Mouse (Mus musculus): ENCODE data around the gene Mpc1. TPM values are rescaled to one million over a fixed set of nuclear protein-coding genes. Genes with fewer than 3 reads are reported as not detected.
"Not testable (repeated sequence)": the region's sequence is repeated elsewhere in the genome, so short reads cannot be mapped to it uniquely, and the experiment has no call there.

Gene Mpc1
- polyA plus RNA-seq, 1 experiment from 2014 or later: 263 TPM

DNA sequence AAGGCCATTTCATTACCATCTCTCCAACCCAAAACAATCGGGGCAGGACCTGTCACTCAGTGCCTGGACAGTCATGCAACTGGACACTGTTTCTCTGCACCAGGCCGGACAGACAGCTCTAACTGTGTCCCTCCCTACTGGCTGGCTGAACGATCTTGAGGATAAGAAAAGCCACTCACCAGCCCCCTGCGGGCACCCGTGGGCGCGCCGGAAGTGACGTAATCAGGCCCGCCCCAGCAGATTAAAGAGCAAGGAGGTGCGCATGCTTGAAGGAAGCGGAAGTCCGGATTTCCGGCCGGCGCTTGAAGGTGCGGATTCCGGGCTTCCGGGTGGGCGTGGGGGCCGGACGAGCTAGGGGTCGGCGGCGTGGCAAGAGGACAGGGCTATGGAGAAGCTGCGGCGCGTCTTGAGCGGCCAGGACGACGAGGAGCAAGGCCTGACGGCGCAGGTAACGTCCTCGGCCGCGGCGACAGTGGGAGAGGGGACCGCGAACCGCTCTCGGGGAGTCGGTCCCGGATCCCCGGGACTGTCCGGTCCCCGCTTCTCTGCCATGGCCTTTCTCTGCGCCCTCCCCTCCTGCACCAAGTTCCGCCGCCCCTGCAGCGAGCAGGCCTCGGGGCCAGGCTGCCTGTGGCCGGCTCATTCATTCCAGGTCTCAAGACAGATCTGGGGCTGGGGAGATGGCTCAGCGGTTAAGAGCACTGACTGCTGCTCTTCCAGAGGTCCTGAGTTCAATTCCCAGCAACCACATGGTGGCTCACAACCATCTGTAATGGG lies 28.3 kb downstream of the Mpc1 start, which contains the start of gene Sft2d1:
Sft2d1 (plus strand) TSS at position 265 of the 777 bp plus-strand sequence.
- H3K4me3 ChIP-seq: peak within 1 kb of the TSS; percentile 66
- peak within 1 kb of the TSS; percentile 86 for H3K27ac ChIP-seq
- H3K9me3 ChIP-seq: no peaks in the 10 kb centered on the region
- H3K9ac ChIP-seq: peak within 1 kb of the TSS; percentile 75
- no peaks in the 10 kb centered on the region for H3K27me3 ChIP-seq (replicated peaks)
- ATAC-seq (replicated peaks): peak; percentile 93
- no peaks in the 10 kb centered on the region for H3K36me3 ChIP-seq (replicated peaks)
- WGBS: under 1% methylated on average over 54 of the region's 54 CpGs
- peak within 1 kb of the TSS; percentile 69 for H3K4me2 ChIP-seq
- peaks cover 32% of the 10 kb centered on the region for H3K4me1 ChIP-seq

DNA sequence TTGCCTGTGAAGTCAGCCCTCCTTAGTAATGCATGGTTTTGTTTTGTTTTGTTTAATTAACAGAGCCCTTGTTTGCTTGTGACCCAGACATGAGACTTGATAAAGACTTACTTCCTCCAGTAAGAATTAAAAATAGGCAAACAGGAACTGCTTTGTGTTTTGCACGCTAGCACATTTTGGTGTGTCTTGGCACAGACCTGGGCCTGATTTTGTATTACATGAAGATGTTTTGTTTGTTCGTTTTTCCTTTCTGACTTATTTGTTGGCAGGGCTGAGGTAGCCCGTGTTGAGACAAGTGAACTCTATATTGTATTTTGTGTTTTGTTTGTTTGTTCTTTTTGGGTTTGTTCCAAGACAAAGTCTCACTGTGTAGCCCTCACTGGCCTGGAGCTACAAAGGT lies 29.0 kb downstream of the Mpc1 start:
- no peak for ATAC-seq (replicated peaks)
- no peaks in the 10 kb centered on the region for H3K36me3 ChIP-seq (replicated peaks)
- H3K9ac ChIP-seq: peak overlapping the region; percentile 75
- peak overlapping the region; percentile 66 for H3K4me3 ChIP-seq
- no peaks in the 10 kb centered on the region for H3K9me3 ChIP-seq
- peaks cover 34% of the 10 kb centered on the region for H3K4me1 ChIP-seq
- 50% methylated on average over 3 of the region's 3 CpGs for WGBS
- peak overlapping the region; percentile 69 for H3K4me2 ChIP-seq
- no peaks in the 10 kb centered on the region for H3K27me3 ChIP-seq (replicated peaks)
- no peak overlapping the region for H3K27ac ChIP-seq

- Histone ChIP-seq H3K36me3 (replicated peaks) (no peaks in the 10 kb centered on the region), H3K9me3 (no peaks in the 10 kb centered on the region), H3K27me3 (replicated peaks) (no peaks in the 10 kb centered on the region), H3K4me2 (no peak overlapping the region), H3K9ac (no peak overlapping the region), H3K27ac (no peak overlapping the region), H3K4me3 (no peak overlapping the region), H3K4me1 (peaks cover 34% of the 10 kb centered on the region)
- ATAC-seq (replicated peaks): no peak
- 92% methylated on average over 3 of the region's 3 CpGs for WGBS
Measured at GRCm38 (mm10) chr17:8313976-8314375, 31.3 kb downstream of the Mpc1 start.

DNA sequence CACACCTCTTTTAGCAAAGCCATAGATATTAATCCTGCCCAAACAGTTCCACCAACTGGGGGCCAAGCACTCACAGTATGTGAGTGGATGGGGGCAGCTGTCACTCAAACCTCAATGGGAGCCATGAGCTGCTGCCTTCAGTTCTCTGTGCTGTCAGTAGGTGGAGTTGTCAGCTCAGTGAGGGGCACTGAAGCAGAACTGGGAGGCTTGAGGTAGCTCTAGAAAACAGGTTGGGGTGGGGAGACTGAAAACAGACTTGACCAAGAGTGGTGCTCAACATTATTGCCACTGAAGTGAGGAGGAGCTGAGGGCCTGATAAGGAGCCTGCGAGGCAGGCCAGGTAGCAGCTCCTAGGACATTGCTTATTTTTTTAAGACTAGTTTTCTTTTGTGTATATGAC lies 33.5 kb downstream of the Mpc1 start:
- Histone ChIP-seq H3K9ac (no peak overlapping the region), H3K4me3 (no peak overlapping the region), H3K27ac (no peak overlapping the region), H3K4me2 (no peak overlapping the region), H3K4me1 (peaks cover 31% of the 10 kb centered on the region), H3K36me3 (replicated peaks) (no peaks in the 10 kb centered on the region; the same call in 1 of the 2 replicates), H3K27me3 (replicated peaks) (no peaks in the 10 kb centered on the region), H3K9me3 (no peaks in the 10 kb centered on the region)
- WGBS: 76% methylated on average over 1 of the region's 1 CpGs
- ATAC-seq (replicated peaks): no peak

DNA sequence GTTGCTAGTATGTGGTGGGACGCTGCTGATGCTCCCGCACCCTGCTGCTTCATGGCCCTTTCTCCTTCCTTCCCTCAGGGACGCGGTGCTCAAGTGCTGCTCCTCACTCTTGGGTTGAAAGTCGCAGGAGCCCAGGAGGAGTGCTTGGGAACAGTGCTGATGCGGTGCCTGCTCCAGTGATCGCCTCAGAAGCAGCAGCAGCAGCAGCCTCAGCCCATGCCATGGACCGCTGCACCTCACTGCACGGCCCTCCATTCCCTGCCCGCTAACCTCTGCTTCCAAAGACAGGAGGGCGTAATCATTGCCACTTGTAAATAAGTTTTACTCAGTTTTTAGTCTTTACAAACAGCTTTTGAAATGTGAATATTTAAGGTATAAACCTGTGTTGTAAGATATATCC lies 44.2 kb downstream of the Mpc1 start:
- H3K27ac ChIP-seq; H3K4me3 ChIP-seq; H3K4me2 ChIP-seq; H3K27me3 ChIP-seq (replicated peaks); H3K4me1 ChIP-seq; H3K9ac ChIP-seq; H3K9me3 ChIP-seq; ATAC-seq (replicated peaks): not testable (repeated sequence)
- WGBS: 82% methylated on average over 11 of the region's 11 CpGs
- peaks cover 38% of the 10 kb centered on the region for H3K36me3 ChIP-seq (replicated peaks)

DNA sequence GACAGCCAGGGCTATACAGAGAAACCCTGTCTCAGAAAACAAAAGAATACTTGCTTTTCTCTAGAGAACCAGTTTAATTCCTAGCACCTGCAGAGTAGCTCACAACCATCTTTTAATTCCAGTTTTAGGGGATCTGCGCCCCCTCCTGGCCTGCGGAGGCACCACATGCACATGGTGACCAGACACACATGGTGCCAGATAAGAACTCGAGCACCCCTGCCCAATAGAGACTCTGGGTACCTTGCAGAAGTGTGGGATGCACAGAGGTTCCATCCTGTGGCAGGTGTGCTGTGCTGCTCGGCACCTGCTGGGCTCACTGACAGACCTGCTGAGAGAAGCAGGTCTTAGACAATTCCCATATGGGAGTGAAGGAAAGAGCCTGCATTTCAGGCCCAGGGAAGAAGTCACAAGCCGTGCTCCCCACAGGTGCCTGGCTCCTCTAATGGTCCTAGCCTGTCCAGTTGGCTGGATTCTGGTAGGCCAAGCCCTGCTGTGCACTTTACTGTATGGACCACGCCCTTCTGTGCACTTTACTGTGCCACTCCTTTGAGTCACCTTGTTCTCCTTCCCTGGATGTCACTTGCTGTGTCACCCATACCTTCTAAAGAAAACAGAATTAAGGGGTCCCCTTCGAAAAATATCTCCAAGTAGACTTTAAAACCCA lies 45.9 kb downstream of the Mpc1 start:
- Histone ChIP-seq H3K4me3 (no peak overlapping the region), H3K27ac (no peak overlapping the region), H3K36me3 (replicated peaks) (peaks cover 26% of the 10 kb centered on the region), H3K9me3 (no peaks in the 10 kb centered on the region), H3K9ac (no peak overlapping the region), H3K4me2 (no peak overlapping the region), H3K4me1 (no peaks in the 10 kb centered on the region), H3K27me3 (replicated peaks) (no peaks in the 10 kb centered on the region)
- 67% methylated on average over 7 of the region's 7 CpGs for WGBS
- no peak for ATAC-seq (replicated peaks)

- H3K9me3 ChIP-seq: no peaks in the 10 kb centered on the region
- H3K4me2 ChIP-seq: no peak overlapping the region
- H3K4me1 ChIP-seq: no peaks in the 10 kb centered on the region
- no peak overlapping the region for H3K9ac ChIP-seq
- H3K27me3 ChIP-seq (replicated peaks): no peaks in the 10 kb centered on the region
- H3K27ac ChIP-seq: no peak overlapping the region
- 81% methylated on average over 5 of the region's 5 CpGs for WGBS
- H3K36me3 ChIP-seq (replicated peaks): peaks cover 15% of the 10 kb centered on the region
- no peak for ATAC-seq (replicated peaks)
- no peak overlapping the region for H3K4me3 ChIP-seq
Measured at GRCm38 (mm10) chr17:8330602-8331001, 47.9 kb downstream of the Mpc1 start.

- H3K36me3 ChIP-seq (replicated peaks); H3K9me3 ChIP-seq; H3K27me3 ChIP-seq (replicated peaks); ATAC-seq (replicated peaks); H3K4me2 ChIP-seq; H3K4me3 ChIP-seq; H3K27ac ChIP-seq; H3K9ac ChIP-seq: not testable (repeated sequence)
- 95% methylated on average over 1 of the region's 5 CpGs for WGBS
- H3K4me1 ChIP-seq: peaks cover 25% of the 10 kb centered on the region
Measured at GRCm38 (mm10) chr17:8337159-8337558, 54.5 kb downstream of the Mpc1 start, which contains the start of gene Prr18. Gene Prr18, plus strand, starts transcription at chr17:8337459.

- peak overlapping the region; percentile 98 for H3K9ac ChIP-seq
- H3K36me3 ChIP-seq (replicated peaks): no peaks in the 10 kb centered on the region
- H3K4me2 ChIP-seq: peak overlapping the region; percentile 92
- peak overlapping the region; percentile 82 for H3K4me3 ChIP-seq
- peaks cover 43% of the 10 kb centered on the region for H3K4me1 ChIP-seq
- ATAC-seq (replicated peaks): peak; percentile 65
- H3K9me3 ChIP-seq: no peaks in the 10 kb centered on the region
- 8% methylated on average over 8 of the region's 8 CpGs for WGBS
- H3K27me3 ChIP-seq (replicated peaks): no peaks in the 10 kb centered on the region
- peak overlapping the region; percentile 93 for H3K27ac ChIP-seq
Measured at GRCm38 (mm10) chr17:8339666-8340374, 57.1 kb downstream of the Mpc1 start.

DNA sequence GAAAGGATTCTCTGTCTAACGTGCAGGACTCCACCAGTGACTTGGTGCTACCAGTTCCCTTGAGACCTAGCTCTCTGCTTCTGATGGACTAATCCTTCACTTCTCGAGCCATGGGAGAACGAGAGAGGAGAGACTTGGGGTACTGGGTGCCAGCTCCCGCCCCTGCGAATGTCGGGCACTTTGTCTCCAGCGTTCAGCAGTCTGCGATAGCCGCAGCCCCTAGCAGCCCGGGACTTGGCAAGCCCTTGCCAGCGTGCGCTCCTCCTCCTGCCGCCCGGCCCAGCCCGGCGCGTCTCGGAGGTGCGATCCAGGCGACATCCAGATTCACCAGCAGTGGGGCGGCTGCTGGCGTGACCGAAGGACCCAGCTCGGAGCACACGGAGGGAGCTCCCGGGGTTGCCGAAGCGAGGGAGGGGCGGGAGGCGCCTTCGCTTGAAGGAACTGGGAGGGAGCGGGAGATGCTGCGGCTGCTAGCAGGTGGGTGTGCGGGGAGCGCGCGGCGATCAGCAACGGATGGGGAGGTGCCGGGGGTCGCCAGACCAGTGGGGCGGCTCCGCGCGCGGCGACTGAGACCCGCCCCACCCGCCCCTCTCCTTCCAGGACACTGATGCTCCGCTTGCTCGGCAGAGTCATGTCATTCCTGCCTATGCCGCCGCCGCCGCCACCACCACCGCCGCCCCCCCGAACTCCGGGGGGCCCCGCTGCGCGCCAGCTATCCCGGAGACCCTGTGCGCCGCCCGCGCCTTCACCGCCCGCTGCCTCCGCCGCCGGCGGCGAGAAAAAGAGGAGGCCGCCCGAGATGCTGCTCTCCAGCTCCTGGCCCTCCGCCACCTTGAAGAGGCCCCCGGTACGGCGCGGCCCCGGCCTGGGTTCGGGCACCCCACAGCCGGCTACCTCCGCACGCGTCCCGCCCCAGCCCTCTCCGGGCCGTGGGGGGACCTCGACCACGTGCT lies 58.0 kb downstream of the Mpc1 start:
- Histone ChIP-seq H3K9ac (peak overlapping the region; percentile 98), H3K36me3 (replicated peaks) (no peaks in the 10 kb centered on the region), H3K4me1 (peaks cover 43% of the 10 kb centered on the region), H3K27ac (peak overlapping the region; percentile 93), H3K27me3 (replicated peaks) (no peaks in the 10 kb centered on the region), H3K4me2 (peak overlapping the region; percentile 92), H3K4me3 (peak overlapping the region; percentile 82), H3K9me3 (no peaks in the 10 kb centered on the region)
- whole genome bisulfite sequencing: under 1% methylated on average over 84 of the region's 92 CpGs
- peak; percentile 83 for ATAC-seq (replicated peaks)

DNA sequence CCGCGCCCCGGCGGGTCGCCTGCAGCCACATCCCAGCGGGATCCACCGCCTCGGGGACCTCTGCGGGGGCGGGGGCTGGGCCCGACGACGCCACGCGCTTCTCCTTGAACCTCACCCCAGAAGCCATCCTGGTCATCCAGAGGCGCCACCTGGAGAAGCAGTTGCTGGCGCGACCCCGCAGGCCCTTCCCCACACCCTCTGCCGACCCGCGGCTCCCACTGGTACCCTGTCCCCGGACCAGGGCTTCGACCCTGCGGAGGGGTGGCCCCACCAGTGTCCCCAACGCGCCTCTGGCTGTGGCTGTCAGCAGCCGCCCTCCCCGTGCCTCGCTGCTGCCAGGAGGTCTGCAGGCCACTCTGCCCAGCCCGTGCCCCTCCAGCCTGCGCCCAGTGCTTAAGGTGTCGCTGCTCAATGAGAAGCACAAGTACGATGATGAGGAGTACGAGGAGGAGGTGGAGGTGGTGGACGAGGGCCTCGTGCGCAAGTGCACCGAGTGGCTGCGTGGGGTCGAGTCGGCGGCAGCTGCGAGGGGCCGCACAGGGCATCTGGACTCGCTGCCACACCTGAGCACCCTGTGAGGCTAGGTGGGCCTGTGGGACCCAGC lies 58.8 kb downstream of the Mpc1 start:
- peak overlapping the region; percentile 93 for H3K27ac ChIP-seq
- peak overlapping the region; percentile 98 for H3K9ac ChIP-seq
- H3K4me2 ChIP-seq: peak overlapping the region; percentile 92
- no peaks in the 10 kb centered on the region for H3K9me3 ChIP-seq
- WGBS: 8% methylated on average over 44 of the region's 46 CpGs
- H3K4me3 ChIP-seq: peak overlapping the region; percentile 82
- no peaks in the 10 kb centered on the region for H3K36me3 ChIP-seq (replicated peaks)
- H3K27me3 ChIP-seq (replicated peaks): no peaks in the 10 kb centered on the region
- peaks cover 43% of the 10 kb centered on the region for H3K4me1 ChIP-seq
- ATAC-seq (replicated peaks): peak; percentile 35
